Mouse (Mus musculus): ENCODE measurements at regions not wholly inside any gene's neighbourhood (a gene's known extent, or its start where the extent isn't known, plus 50 kb on each side); places are given as distances from the start of the nearest gene placed in this dataset.

- DNase-seq (ENCODE audit: low spot score in 2 of 2), result no peak
Measured at GRCm38 (mm10) chr4:55824047-55824760, 291.9 kb upstream of the Klf4 start.

DNA sequence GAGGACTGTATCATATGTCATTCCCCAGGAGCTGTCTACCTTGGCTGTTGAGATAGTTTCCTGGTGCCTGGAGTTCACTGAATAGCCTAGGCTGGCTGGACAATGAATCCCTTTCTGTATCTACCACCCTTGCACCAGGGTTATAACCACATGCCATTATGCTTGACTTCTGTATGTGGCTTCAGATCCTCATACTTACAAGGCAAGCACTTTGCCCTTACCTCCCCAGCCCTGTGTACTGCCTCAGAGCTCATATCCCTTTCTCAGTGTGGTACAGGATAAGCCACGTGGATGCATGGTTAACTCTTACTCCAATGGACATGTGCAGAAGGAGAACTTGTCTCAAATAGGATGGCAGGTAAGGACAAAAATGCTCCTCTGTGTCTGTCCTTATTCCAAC is 291.3 kb upstream of the Klf4 start:
- DNase-seq (ENCODE audit: low spot score in 2 of 2), result no peak

GRCm38 (mm10) chr4:55817035-55817818 is 285.0 kb upstream of the Klf4 start:
- no peak for DNase-seq (ENCODE audit: low spot score in 2 of 2)

- no peak for DNase-seq (ENCODE audit: low spot score in 2 of 2)
Measured at GRCm38 (mm10) chr4:55815832-55816231, 283.6 kb upstream of the Klf4 start.

- DNase-seq (ENCODE audit: low spot score in 2 of 2), result no peak
Measured at GRCm38 (mm10) chr4:55812846-55813245, 280.6 kb upstream of the Klf4 start.

- DNase-seq (ENCODE audit: low spot score in 2 of 2), result no peak
Measured at GRCm38 (mm10) chr4:55811656-55812055, 279.4 kb upstream of the Klf4 start.

- DNase-seq (ENCODE audit: low spot score in 2 of 2), result no peak
Measured at GRCm38 (mm10) chr4:55808501-55808900, 276.2 kb upstream of the Klf4 start.

- no peak for DNase-seq (ENCODE audit: low spot score in 2 of 2)
Measured at GRCm38 (mm10) chr4:55806799-55807198, 274.5 kb upstream of the Klf4 start.

DNA sequence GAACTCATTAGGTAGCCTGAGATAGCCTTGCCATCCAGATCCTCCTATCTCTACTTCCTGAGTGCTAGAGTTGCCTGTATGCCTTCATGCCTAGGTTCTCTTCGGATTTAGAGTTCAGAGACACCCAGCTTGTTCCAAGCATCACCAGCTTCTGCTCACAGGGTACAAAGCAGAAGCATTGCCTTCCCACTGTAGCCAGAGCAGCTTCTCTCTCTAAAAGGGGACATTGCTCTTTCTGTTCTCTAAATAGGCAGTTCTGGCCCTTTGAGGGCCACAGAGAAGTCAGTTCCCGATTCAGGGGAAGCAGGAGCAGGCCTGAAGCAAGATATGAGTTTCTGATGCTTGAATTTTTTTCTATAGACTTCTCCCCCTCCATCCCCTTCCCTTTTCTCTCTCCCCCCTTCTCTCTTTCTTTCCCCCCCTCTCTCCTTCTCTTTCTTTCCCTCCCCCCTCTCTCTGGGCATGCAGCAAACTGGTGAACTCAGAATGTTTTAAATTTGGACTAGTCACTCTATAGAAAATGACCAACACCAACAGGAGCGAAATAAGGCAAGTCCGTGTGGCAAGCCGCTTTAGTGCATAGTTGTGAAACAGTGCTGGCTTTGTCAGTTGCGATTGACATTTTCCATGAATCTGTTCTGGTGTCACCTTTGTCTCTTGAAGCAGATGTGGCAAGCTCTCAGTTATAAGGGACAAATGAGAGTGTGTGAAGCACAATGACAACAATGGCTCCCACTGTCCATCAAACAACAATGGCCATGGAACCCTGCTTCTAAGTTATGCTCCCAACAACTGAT is 273.2 kb upstream of the Klf4 start:
- DNase-seq (ENCODE audit: low spot score in 2 of 2), result no peak

- no peak for DNase-seq (ENCODE audit: low spot score in 2 of 2)
Measured at GRCm38 (mm10) chr4:55802101-55802500, 269.8 kb upstream of the Klf4 start.

DNA sequence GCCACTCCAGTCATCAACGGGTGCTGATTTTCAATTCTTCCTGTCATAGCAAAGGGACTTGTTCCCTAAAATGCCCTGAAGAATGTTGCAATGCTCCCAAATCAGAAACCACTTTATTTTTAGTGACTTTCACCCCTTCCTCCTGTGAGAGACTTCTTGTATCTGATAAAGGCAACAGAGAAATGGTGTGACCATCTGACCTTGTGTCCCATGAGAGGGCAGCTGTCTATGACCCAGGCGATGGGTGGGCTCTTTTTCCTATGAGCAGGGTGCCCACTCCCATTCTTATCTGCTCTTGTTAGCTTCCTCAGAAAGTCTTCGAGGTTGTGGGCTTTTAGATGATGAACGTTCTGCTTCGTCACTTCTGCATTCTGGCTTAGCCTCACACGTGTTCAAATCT is 265.8 kb upstream of the Klf4 start:
- no peak for DNase-seq (ENCODE audit: low spot score in 2 of 2)

GRCm38 (mm10) chr4:55781329-55781847 is 249.1 kb upstream of the Klf4 start:
- no peak for DNase-seq (ENCODE audit: low spot score in 2 of 2)

GRCm38 (mm10) chr4:55779581-55779980 is 247.3 kb upstream of the Klf4 start:
- DNase-seq (ENCODE audit: low spot score in 2 of 2), result peak; percentile 48 to 69

DNA sequence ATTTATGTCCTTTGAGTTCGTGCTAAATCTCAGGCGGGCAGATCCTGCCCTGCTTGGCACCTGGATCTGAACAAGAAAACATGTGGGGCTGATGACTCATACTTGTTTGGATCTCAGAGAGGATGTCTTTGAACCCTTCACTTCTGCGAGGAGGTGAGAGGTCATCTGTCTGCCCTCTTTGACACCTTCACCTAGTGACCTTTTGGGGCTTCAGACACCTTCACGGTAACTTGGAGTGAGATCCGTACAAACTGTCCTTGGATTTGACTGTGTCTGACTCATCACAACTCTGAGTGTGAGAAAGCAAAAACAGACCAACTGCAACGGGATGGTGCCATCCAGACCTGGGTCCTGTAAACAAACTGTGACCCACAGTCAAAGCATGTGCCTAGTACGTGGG is 243.6 kb upstream of the Klf4 start:
- no peak for DNase-seq (ENCODE audit: low spot score in 2 of 2)

DNA sequence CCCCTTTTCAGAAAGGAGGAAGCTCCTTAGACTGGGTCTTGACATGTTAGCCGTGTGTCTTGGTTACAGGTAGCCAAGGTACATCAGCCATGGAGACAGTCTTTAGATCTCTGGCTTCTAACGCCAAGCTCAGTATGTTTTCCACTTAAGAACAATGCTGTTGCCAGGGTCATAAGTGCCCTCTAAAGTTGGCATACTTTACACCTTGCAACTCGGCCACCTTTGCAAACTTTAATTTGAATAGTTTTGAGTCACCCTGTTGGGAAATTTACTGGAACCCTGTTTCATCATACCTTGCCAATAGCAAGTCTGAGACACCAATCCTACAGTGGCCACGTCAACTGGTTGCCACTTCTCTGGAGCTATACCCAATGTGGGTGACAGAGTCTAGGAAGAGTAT is 242.3 kb upstream of the Klf4 start:
- no peak for DNase-seq (ENCODE audit: low spot score in 2 of 2)

GRCm38 (mm10) chr4:55769656-55770055 is 237.4 kb upstream of the Klf4 start:
- no peak for DNase-seq (ENCODE audit: low spot score in 2 of 2)

DNA sequence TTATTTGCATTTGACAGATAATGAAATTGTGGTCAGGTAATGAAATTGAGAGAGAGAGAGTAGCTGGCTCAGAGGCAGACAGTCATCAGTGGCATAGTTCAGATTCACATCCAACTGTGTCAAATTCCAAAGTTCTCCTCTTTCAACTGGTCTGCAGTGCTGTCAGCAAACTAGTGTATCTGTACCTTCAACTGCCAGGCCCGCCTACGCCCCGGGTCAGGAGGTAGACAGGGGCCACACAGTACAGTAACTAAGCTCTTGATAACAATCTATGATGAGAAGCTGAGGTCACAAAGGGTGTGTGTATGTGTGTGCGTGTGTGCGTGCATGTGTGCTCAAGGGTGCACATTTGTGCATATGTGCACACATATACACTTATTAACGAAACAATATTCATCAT is 236.1 kb upstream of the Klf4 start:
- DNase-seq (ENCODE audit: low spot score in 2 of 2), result no peak

DNA sequence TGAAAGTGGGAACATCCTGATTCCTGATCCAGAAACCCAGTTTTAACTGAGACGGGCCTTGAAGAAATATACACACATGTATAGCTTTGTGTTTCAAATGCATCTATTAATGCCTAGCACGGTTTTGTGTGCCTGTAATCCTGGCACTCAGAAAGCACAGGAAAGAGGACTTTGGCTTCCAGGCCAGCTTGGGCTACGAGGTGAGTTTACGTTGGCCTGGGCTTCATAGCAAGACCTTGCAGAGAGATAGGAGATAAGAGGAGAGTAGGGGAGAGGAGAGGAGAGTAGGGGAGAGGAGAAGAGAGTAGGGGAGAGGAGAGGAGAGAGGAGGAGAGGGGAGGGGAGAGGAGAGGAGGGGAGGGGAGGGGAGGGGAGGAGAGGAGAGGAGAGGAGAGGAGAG is 234.9 kb upstream of the Klf4 start:
- DNase-seq (ENCODE audit: low spot score in 2 of 2), result no peak

DNA sequence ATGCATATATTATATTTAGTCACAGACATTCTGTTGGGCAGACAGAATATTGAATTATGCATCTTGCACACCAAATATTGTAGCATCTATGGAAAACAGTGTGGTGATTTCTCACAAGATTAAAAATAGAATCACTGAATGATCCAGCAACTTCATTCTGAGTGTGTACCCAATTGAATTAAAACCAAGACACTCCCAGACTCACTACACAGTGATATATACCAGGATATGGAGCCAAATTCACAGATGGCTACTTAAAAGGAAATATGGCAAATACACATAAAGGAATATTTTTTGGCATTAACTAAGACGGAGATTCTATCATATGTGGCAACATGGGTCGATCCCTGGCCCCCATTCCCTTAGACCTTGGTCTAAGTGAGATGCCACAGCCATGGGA is 233.5 kb upstream of the Klf4 start:
- no peak for DNase-seq (ENCODE audit: low spot score in 2 of 2)

DNA sequence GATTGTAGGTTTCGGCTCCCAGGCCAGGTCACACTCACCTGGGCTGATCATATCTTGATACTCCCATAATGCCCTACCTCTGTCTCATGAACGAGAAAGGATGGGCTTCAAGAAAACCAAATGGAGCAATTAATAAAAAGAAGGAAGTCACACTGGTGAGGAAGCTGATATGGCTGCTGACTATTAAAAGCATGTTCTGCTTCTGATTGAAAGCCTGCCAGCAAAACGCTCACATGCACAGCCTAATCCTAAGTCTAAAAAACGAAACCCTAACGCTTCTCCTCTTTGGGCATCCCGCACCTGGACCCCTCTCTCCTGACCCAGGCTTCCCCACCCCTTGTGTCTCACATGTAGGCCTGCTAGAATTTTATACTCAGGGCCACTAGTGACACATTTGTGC is 230.8 kb upstream of the Klf4 start:
- no peak for DNase-seq (ENCODE audit: low spot score in 2 of 2)

DNA sequence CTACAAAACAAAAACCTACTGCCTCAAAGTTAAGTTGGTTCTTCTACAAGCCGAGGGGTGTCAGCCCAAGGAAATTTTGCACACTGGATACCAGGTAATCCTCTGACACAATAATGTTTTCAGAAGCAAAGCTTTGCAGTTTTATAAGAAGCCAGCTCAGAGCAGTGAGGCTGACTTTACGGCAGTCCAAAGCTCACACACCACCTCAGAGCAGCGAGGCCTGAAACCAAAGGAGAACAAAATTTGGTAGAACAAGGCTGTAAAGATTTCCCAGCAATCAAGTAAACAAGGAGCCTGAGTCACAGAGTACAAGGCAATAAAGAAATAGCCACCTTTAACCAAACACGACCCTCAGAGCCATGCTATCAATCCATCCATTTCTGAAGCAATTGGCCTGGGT is 230.1 kb upstream of the Klf4 start:
- DNase-seq (ENCODE audit: low spot score in 2 of 2), result no peak
